Mouse (Mus musculus): ENCODE data around the gene Ccr1. TPM values are rescaled to one million over a fixed set of nuclear protein-coding genes. Genes with fewer than 3 reads are reported as not detected.

Ccr1 gene
- polyA plus RNA-seq (2016; fragmentation: Nextera tagmentation; extraction: Ambion mirVana), result 0.50 and 0.98 TPM in 2 replicates

- H3K27me3 ChIP-seq (replicated peaks), result no peaks in the 10 kb centered on the region
- ATAC-seq (ENCODE audit: insufficient number of reproducible peaks, low FRiP score), result no peak
- no peak within 1 kb of the TSS for H3K4me3 ChIP-seq
- no peak within 1 kb of the TSS for H3K4me2 ChIP-seq
- H3K9me3 ChIP-seq (replicated peaks), result no peaks in the 10 kb centered on the region
- no peak within 1 kb of the TSS for H3K9ac ChIP-seq
- no peaks in the 10 kb centered on the region for H3K36me3 ChIP-seq
- no peak within 1 kb of the TSS for H3K27ac ChIP-seq (ENCODE audit: poor library complexity, severe bottlenecking)
- no peaks in the 10 kb centered on the region for H3K4me1 ChIP-seq (replicated peaks)
- WGBS, result 92% methylated on average over 1 of the region's 1 CpGs
Observed at GRCm38 (mm10) chr9:123968290-123968912, at the start of gene Ccr1. Gene Ccr1, minus strand, starts transcription at chr9:123968692.

DNA sequence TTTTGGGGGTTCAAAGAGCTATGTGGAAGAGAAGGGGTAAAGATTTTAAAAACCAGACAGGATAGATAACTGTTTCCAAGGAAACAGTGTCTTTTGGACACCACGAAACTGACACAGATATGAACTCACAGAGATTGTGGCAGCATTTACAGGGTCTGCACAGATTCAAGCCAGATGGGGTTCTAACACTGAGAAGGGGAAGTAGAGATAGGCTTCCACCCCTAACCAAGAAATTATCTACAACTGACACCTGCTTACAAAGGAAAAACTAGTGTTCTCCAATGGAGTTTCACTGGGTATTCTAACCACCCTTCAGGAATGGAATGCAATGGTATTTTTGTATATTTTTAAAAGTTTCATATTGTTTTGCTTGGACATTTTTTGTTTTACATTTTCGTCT lies 47.6 kb upstream of the Ccr1 start:
- 45% methylated on average over 2 of the region's 2 CpGs for WGBS
- no peaks in the 10 kb centered on the region for H3K9me3 ChIP-seq (replicated peaks)

DNA sequence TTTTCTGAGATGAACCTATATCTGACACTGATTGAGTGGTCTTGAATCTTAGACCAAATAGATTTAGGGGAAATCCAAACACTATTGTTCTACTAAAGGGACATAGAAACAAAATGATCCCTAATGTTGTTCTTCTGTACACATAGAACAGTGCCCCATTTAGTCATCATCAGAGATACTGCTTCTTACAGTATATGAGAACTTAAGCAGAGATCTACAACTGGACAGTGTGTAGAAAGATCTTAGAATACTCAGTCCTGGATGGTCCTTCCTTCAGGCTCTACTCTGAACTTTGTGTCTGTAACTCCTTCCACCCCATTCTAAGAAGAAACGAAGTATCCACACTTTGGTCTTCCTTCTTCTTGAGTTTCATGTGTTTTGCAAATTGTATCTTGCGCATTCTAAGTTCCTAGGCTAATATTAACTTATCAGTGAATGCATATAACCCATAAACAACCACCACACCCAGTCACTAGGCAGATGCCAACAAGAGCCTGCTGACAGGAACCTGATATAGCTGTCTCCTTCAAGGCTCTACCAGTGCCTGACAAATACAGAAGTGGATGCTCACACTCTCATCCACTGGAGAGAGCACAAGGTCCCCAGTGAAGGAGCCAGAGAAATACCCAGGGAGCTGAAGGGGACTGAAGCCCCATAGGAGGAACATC lies 46.6 kb upstream of the Ccr1 start:
- no peak overlapping the region for H3K9ac ChIP-seq
- H3K36me3 ChIP-seq, result no peaks in the 10 kb centered on the region
- 78% methylated on average over 2 of the region's 2 CpGs for WGBS
- H3K27me3 ChIP-seq (replicated peaks), result no peaks in the 10 kb centered on the region
- H3K4me2 ChIP-seq, result no peak overlapping the region
- no peak for ATAC-seq (ENCODE audit: insufficient number of reproducible peaks, low FRiP score)
- H3K4me1 ChIP-seq (replicated peaks), result no peaks in the 10 kb centered on the region
- no peaks in the 10 kb centered on the region for H3K9me3 ChIP-seq (replicated peaks)
- H3K4me3 ChIP-seq, result no peak overlapping the region
- H3K27ac ChIP-seq (ENCODE audit: poor library complexity, severe bottlenecking), result no peak overlapping the region

More for the DNA sequence above, 47.6 kb upstream of the Ccr1 start:
- H3K36me3 ChIP-seq, result no peaks in the 10 kb centered on the region
- H3K9ac ChIP-seq, result no peak overlapping the region
- no peaks in the 10 kb centered on the region for H3K4me1 ChIP-seq (replicated peaks)
- no peak for ATAC-seq (ENCODE audit: insufficient number of reproducible peaks, low FRiP score)
- no peak overlapping the region for H3K4me2 ChIP-seq
- no peak overlapping the region for H3K27ac ChIP-seq (ENCODE audit: poor library complexity, severe bottlenecking)
- H3K27me3 ChIP-seq (replicated peaks), result no peaks in the 10 kb centered on the region
- no peak overlapping the region for H3K4me3 ChIP-seq

GRCm38 (mm10) chr9:124013270-124013669 lies 44.8 kb upstream of the Ccr1 start:
- 77% methylated on average over 3 of the region's 3 CpGs for WGBS
- Histone ChIP-seq H3K27me3 (replicated peaks) (no peaks in the 10 kb centered on the region), H3K36me3 (no peaks in the 10 kb centered on the region), H3K9me3 (replicated peaks) (no peaks in the 10 kb centered on the region), H3K4me2 (no peak overlapping the region), H3K4me1 (replicated peaks) (no peaks in the 10 kb centered on the region), H3K9ac (no peak overlapping the region), H3K4me3 (no peak overlapping the region), H3K27ac (ENCODE audit: poor library complexity, severe bottlenecking) (no peak overlapping the region)
- no peak for ATAC-seq (ENCODE audit: insufficient number of reproducible peaks, low FRiP score)

DNA sequence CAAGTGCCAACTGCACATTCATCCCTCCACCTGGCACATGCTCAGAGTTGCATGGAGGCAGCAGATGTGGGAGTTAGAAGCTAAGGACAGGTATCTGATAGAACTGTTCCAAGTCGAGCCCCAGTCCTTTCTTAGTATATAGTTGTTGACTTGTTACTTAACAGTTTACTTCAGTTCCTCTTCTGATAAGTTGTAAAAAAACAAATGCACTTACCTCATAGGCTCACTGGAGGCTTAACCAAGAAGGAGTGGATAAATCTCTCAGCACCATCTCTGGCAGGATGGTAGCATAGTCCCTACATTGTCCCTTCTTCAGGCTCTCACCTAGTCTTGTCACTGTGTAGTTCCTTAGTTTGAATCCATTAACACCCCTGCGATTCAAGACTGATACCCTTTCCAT lies 44.2 kb upstream of the Ccr1 start:
- H3K27me3 ChIP-seq (replicated peaks), result no peaks in the 10 kb centered on the region
- WGBS, result 59% methylated on average over 2 of the region's 2 CpGs
- ATAC-seq (ENCODE audit: insufficient number of reproducible peaks, low FRiP score), result no peak

DNA sequence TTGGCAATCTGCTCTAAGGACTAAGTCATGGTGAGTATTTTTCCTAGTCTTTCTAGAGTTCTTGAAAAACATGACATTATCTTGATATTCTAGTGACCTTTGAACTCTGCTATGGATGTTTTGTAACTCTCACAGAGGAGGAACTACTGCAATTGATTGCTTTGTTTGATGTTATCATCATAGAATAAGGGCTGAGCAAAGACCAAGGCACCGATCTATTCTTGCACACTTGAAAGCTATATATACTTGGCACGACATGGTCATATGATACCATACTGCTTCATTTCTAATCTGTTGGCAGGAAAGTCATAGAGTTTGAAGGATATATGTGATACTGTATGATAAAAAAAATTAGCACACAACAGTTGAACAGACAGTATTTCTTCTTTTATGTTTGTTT lies 31.3 kb upstream of the Ccr1 start:
- no peak overlapping the region for H3K4me3 ChIP-seq
- ATAC-seq (ENCODE audit: insufficient number of reproducible peaks, low FRiP score), result no peak
- H3K9me3 ChIP-seq (replicated peaks), result no peaks in the 10 kb centered on the region
- no peaks in the 10 kb centered on the region for H3K27me3 ChIP-seq (replicated peaks)
- WGBS, result 74% methylated on average over 2 of the region's 2 CpGs
- no peak overlapping the region for H3K27ac ChIP-seq (ENCODE audit: poor library complexity, severe bottlenecking)
- H3K4me1 ChIP-seq (replicated peaks), result no peaks in the 10 kb centered on the region
- H3K9ac ChIP-seq, result no peak overlapping the region
- no peaks in the 10 kb centered on the region for H3K36me3 ChIP-seq
- no peak overlapping the region for H3K4me2 ChIP-seq

More for the DNA sequence above, 44.2 kb upstream of the Ccr1 start:
- Histone ChIP-seq H3K4me3 (no peak overlapping the region), H3K9ac (no peak overlapping the region), H3K36me3 (no peaks in the 10 kb centered on the region), H3K4me1 (replicated peaks) (no peaks in the 10 kb centered on the region), H3K4me2 (no peak overlapping the region), H3K27ac (ENCODE audit: poor library complexity, severe bottlenecking) (no peak overlapping the region), H3K9me3 (replicated peaks) (no peaks in the 10 kb centered on the region)

- Histone ChIP-seq H3K4me1 (replicated peaks) (no peaks in the 10 kb centered on the region), H3K27me3 (replicated peaks) (no peaks in the 10 kb centered on the region), H3K4me2 (no peak overlapping the region), H3K36me3 (no peaks in the 10 kb centered on the region), H3K9me3 (replicated peaks) (no peaks in the 10 kb centered on the region), H3K4me3 (no peak overlapping the region), H3K9ac (no peak overlapping the region), H3K27ac (ENCODE audit: poor library complexity, severe bottlenecking) (no peak overlapping the region)
- ATAC-seq (ENCODE audit: insufficient number of reproducible peaks, low FRiP score), result no peak
- 36% methylated on average over 3 of the region's 3 CpGs for WGBS
Observed at GRCm38 (mm10) chr9:123997719-123998118, 29.2 kb upstream of the Ccr1 start.

DNA sequence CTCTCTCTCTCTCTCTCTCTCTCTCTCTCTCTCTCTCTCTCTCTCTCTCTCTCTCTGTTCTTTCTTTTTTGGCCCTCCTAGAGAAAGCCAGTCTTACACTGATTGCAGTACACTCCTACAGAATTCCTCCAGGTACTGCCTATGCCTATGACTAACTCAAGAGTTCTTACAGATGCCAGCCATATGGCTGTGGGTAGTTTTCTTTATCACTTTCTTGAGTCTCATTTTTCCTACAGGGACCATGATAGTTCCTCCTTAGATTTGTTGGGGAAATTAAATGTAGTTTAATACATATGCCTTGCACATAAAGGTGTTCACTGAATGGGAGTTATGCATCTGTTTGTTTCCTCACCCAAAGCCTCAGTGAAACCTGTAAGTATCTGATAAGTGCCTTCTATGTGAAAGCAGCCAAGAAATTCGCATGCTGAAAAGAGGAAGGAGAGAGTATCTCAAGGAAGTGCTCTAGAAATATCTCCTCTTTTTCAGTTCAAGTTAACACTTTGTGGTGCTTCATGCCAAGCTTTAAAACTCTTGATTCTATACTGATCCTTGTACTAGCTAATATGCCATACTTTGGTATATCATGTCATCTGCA lies 22.9 kb upstream of the Ccr1 start:
- 17% methylated on average over 1 of the region's 1 CpGs for WGBS

GRCm38 (mm10) chr9:123989671-123990070 lies 21.2 kb upstream of the Ccr1 start:
- no peak for ATAC-seq (ENCODE audit: insufficient number of reproducible peaks, low FRiP score)
- H3K36me3 ChIP-seq, result no peaks in the 10 kb centered on the region
- no peak overlapping the region for H3K4me3 ChIP-seq
- no peaks in the 10 kb centered on the region for H3K9me3 ChIP-seq (replicated peaks)
- 65% methylated on average over 3 of the region's 3 CpGs for WGBS
- H3K4me2 ChIP-seq, result no peak overlapping the region
- H3K27me3 ChIP-seq (replicated peaks), result no peaks in the 10 kb centered on the region
- H3K4me1 ChIP-seq (replicated peaks), result no peaks in the 10 kb centered on the region
- H3K27ac ChIP-seq (ENCODE audit: poor library complexity, severe bottlenecking), result no peak overlapping the region
- H3K9ac ChIP-seq, result no peak overlapping the region

More for the DNA sequence above, 22.9 kb upstream of the Ccr1 start:
- no peak overlapping the region for H3K4me3 ChIP-seq
- no peaks in the 10 kb centered on the region for H3K4me1 ChIP-seq (replicated peaks)
- H3K27ac ChIP-seq (ENCODE audit: poor library complexity, severe bottlenecking), result no peak overlapping the region
- ATAC-seq (ENCODE audit: insufficient number of reproducible peaks, low FRiP score), result no peak
- H3K36me3 ChIP-seq, result no peaks in the 10 kb centered on the region
- H3K9me3 ChIP-seq (replicated peaks), result no peaks in the 10 kb centered on the region
- no peak overlapping the region for H3K9ac ChIP-seq
- H3K4me2 ChIP-seq, result no peak overlapping the region
- H3K27me3 ChIP-seq (replicated peaks), result no peaks in the 10 kb centered on the region

DNA sequence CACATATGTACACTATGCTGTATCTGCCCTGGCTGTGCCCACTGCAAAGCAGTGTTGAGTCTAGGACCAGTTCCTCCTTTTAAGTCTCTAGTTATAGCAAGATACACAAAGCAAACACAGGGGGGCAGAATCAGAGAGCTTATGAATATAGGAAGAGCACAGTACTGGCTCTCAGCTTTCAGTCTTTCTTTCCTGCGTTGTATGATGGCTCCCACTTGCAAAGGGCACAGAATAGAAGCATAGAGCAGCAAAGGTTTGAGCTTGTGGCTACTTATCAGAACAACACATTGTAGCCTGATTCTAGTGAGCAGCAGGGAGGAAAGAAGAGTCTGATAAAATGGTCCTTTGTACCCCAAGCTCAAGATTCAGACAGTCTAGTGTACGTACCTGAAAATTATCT lies 17.7 kb upstream of the Ccr1 start:
- H3K36me3 ChIP-seq, result no peaks in the 10 kb centered on the region
- no peak overlapping the region for H3K9ac ChIP-seq
- no peaks in the 10 kb centered on the region for H3K4me1 ChIP-seq (replicated peaks)
- no peaks in the 10 kb centered on the region for H3K9me3 ChIP-seq (replicated peaks)
- H3K4me2 ChIP-seq, result no peak overlapping the region
- ATAC-seq (ENCODE audit: insufficient number of reproducible peaks, low FRiP score), result no peak
- H3K27ac ChIP-seq (ENCODE audit: poor library complexity, severe bottlenecking), result no peak overlapping the region
- 71% methylated on average over 2 of the region's 2 CpGs for WGBS
- H3K4me3 ChIP-seq, result no peak overlapping the region
- no peaks in the 10 kb centered on the region for H3K27me3 ChIP-seq (replicated peaks)

DNA sequence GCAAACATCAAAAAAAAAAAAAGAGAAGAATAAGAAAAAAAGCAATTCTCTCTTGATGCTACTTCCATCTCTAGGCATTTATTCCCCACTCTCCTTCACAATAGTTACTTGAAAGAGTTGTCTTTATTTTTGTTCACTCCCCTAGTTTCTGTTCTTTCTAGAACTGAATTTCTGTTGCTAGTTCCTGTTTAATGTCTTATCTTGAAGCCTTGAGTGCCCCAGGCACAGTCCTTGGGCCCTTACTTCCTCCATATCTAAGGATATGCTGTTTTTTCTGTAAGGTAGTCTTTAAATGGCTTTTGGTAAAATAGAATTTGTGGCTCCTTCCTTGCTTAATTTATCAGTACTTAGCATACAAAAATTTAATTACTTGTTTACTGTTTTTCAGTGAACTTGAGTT lies 16.5 kb upstream of the Ccr1 start:
- no peak overlapping the region for H3K9ac ChIP-seq
- no peak overlapping the region for H3K27ac ChIP-seq (ENCODE audit: poor library complexity, severe bottlenecking)
- H3K4me1 ChIP-seq (replicated peaks), result no peaks in the 10 kb centered on the region
- ATAC-seq (ENCODE audit: insufficient number of reproducible peaks, low FRiP score), result no peak
- no peak overlapping the region for H3K4me2 ChIP-seq
- H3K27me3 ChIP-seq (replicated peaks), result no peaks in the 10 kb centered on the region
- no peaks in the 10 kb centered on the region for H3K9me3 ChIP-seq (replicated peaks)
- no peaks in the 10 kb centered on the region for H3K36me3 ChIP-seq
- no peak overlapping the region for H3K4me3 ChIP-seq

Data from heart, embryonic 12.5 days (tissue).